Mouse (Mus musculus) testis, adult 2 months (tissue): ENCODE data around the gene Chst8.

Experiments used
- CTCF ChIP-seq: fragments of 200-500 bp; IDR thresholded peaks from 2 replicates; pipeline ENCODE4 v1.5.1; 2012; ENCODE audit warnings: low read depth, mild to moderate bottlenecking, inconsistent platforms, low read length, moderate library complexity; ENCODE audit not compliant: control insufficient read depth, insufficient read depth, insufficient replicate concordance
- POLR2A ChIP-seq: fragments of 200-500 bp; IDR thresholded peaks from 2 replicates; pipeline ENCODE4 v1.6.1; 2012; ENCODE audit warnings: low read depth, mild to moderate bottlenecking, inconsistent platforms, low read length, moderate library complexity; ENCODE audit not compliant: control insufficient read depth

DNA sequence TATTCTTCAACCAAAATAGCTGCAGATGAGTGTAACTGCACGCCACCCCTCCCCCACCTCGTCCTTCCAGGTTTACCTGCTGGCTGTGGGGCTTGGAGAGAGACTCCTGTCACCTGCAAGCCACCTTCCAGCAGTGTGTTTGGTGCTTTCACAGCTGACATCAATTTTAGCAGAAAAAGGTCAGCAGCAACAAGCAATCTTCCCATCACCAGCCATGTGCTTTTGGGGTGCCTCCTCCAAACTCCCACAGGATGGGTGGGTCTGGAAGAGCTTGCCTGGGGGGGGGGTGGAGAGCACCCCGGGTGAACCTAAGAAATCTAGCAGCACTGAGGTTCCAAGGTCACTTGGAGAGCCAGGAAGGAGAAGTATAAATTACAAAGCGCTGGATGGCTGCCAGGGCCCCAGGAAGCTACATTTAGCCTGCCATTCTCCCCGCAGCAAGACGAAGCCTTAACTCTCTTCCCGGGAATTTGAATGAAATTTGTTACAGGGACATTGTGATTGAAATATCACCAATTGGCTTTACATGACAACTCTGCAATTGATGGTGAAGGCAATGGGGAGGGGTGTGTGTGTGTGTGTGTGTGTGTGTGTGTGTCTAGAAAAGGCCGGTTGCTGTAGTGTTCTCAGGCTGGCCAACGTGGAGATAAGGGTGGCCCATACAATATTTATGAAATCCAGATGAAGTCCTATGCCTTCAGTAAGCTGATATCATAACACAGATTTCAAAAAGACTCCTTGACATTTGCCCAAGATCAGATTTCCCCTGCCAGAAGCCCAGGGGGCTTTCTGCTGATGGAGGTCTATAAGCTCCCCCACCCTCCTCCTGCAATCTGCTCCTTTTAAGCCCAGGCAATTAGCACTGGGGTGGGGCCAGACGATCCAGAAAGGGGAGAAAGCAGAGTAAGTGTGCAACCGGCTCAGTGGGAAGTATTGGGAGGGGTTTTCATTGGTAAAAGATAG, 13.8 kb downstream of the Chst8 start:
- TF ChIP-seq POLR2A (no peak), CTCF (no peak)
